Mouse (Mus musculus) brain, embryonic 18.5 days (tissue): ENCODE data around the gene Scfd2.

Experiments used
- DNase-seq: peaks from one replicate; pipeline ENCODE4 v3.0.0-alpha.2; 2012; ENCODE audit warnings: low read depth, low spot score

Scfd2 gene

DNA sequence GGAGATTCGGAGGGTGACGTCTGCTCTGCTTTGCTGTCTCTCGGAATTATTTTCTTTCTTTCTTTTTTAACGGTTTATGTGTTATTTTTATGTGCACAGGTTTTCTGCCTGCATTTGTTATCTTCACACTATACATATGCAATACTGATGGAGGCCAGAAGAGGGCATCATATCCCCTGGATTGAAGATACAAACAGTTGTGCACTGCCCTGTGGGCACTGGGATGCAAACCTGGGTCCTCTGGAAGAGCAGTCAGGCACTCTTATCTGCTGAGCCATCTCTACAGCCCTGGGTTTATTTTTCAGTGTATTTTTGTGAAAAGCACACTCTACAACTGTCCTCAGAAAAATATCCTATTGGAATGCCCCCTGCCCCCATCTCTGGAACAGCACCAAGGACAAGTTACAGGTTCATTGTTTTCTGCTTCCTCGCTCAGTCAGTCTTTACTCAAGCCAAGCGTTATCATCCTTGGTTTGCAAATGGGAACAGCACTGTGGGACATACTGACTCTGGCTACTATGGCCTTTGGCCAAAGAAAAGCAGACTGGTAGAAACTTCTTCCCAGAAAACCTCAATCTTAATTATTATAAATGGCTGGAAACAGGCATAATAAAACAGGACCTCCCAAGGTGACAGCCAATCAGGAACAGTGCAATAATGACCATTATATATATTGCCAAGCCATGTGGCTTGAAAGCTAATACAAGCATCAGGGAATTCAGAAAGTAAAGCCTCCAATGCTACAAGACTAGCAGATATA, 75.9 kb downstream of the Scfd2 start:
- DNase-seq, result no peak

DNA sequence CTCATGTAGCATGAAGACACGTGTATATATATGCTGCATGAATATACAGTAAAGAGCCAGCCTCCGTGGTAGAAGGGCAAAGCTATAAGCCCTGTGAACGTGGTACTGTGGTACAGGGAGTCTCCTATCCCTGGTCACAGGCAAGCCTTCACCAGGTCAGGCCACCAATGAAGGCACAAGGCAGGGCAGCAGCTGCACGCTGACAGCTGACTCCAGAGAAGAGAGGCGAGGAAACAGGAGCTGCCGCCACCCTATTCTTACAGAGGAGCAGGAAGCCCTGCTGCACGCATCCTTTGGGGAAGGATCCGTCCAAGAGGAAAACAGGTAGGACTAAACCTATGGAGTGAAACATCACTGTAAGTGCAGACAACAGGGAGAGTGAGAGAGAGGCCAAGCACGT, 76.5 kb downstream of the Scfd2 start:
- DNase-seq, result no peak

DNA sequence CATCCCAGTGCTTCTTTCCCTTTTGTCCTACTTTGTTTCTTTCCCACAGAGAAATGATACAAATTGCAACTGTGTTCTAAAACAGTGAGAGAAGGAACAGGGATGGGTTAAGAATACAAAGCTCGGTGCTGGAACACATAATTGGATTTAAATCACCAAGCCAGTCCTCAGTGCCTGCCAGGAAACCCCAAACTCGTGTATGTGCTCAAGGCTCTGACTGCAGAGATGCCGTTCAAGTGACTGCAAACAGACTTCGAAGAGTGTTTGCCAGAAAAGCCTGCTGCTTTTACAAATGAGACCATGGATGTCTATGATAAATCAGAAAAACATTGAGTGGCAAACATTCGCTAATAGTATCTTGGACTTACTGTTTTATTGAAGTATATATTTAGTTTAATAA, 80.6 kb downstream of the Scfd2 start:
- DNase-seq, result no peak

DNA sequence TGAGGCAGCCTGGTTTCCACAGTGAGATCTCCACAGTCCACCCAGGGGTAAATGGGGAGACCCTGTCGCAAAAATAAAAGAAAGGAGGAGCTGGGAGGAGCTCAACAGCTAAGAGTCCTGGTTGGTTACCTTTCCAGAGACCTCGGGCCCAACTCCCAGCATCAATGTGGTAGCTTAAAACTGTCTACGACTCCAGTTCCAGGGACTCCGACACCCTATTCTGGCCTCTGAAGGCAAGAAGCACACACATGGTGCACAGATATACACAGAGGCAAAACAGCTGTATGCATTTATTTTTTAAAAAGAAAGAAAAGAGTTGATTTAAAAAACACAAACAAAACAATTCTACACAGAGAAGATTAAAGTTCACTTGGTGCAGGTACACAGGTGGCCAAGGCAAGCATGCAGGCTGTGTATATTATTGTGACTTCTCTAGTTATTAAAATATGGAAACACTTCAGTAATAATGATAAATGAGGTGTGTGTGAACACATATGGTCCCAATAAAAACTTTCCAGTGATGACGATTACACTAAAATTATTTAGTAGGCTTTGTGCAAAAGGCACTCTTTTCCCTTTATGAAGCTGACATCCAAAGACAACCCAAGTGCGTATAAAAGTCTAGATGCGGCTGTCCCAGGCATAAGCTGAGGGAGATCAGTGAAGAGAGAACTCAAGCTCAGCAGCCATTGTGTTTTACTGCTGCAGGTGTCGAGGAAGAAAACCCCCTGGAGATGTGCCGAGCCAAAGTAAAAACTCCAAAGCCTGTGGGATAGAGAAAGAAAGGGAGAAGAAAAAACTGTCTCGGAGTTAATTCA, 83.8 kb downstream of the Scfd2 start:
- DNase-seq, result no peak

DNA sequence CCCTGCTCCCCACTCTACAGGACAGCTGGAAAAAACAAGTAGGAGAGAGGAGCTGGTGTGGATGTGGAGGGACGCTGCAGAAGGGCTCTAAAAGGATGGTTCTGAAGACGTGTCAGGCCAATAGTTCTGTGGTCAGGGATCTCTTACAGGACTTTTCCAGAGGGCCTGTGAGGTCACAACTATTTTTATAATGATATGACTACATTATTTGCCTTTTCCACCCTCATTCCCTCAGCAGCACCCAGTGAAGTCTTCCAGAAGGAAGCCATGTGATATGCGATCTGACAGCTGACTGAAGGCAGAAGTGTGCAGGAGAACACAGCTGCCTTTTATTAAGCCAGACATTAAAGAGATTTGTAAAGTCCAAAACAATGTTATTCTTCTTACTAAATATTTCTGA, 85.7 kb downstream of the Scfd2 start:
- no peak for DNase-seq

DNA sequence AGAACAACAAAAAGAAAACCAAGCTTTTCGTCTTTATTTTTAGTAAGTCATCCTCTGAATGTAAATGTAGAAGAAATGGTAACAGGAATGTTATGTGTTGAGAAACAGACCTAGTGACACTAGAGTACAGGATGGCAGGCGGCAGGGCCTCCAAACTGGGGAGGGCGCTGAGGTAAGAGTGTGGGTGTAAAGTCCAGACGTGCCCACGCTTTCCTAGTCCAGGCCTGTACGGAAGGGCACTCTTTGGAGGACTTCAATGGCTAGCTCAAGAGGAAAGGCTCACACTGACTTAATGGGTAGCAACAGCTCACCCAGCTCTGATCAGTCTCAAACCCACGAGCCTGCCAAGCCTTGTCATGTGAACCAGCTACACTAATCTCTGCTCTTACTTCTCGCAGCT, 93.2 kb downstream of the Scfd2 start:
- DNase-seq, result no peak

DNA sequence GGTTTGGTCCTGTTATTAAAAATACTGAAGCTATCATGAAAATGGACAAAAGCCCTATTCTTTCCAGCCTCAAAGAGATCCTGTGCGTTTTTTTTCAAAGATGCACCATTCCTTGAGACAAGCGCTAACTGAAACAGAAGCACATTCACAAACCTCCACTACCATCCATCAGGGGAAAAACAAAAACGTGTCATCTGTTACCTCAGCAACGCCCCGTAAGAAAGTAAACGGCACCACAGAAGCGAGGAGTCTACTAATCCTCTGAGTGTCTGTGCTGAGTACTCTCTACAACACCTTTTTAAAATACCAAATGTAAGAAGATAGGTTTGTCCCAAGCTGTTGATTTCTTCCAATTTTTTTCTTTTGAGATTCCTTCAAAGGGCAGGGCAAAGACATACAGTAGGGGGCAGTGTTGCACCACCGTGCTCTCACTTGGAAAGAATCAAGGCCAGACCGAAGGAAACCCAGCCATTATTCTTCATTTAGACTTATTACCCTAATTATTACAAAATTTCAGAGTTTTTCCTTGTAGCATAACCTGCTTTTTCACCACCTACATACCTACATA, 97.9 kb downstream of the Scfd2 start:
- DNase-seq, result no peak

DNA sequence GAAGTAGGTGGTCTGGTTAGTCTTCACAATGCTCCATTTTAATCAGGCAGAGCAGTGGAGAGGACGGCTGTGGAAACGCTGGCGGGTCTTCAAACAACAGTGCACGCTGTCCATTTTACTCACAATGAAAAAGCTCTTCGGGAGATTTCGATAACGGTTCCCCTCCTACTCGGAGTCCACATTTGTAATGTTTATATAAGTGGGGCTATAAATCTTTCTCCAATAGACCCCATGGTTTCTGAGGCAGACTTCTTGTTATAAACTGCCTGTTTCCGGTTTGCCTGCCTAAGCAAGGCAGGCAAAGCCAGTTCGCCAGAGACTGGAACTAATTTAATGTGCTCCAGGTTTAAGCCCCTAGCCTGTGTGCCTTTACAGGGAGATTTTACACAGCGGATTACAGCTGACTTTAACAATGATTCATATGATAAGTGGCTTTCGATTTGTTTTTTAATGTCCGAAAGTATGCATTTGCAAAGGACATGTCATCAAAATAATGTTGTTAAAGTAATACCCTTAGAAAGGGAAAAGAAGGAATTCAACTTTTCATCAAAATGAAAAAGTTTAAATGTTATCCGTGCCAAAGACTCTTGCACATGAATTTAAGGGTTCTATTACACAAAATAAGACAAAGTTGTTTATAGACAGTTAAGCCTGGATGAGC, 98.5 kb downstream of the Scfd2 start:
- DNase-seq, result no peak

DNA sequence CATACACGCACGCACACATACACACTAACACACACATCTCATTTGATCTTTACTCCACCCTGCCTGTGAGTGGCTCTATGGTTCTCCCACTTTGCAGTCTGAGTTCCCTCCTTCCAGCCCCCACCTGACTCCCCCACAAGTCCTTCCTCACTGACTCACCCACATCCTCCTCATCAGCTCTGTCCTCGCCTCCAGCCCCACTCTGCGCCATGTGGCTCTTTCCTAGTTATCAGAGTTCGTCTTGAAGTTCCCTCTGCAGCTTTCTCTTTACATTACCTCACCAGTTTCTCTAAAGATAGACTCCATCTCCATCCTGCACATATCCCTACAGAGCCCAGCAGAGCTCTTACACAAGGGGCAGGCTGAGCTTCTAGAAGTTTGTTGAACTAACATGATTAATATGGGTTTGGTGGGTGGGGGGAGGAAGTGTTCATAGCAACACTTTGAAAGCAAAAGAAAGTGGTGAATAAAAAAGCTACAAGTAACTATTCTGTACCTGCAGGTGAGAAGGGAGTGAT, 110.9 kb downstream of the Scfd2 start:
- no peak for DNase-seq

DNA sequence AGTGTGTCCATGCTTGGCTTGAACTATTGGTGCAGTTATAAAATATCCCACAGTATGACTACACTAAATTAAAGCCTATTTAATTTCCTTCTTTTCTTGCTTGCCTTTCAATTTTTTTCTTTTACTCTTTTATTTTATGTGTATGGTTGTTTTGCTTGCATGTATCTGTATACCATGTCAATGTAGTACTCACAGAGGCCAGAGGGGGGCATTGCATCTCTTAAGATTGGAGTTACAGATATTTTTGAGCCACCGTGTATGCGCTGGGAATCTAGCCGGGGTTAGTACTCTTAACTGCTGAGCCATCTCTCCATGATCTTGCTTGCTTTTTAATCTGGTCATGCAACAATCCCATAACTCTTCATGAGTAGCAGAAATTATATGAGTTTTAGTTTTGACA, 119.0 kb downstream of the Scfd2 start:
- DNase-seq, result no peak

DNA sequence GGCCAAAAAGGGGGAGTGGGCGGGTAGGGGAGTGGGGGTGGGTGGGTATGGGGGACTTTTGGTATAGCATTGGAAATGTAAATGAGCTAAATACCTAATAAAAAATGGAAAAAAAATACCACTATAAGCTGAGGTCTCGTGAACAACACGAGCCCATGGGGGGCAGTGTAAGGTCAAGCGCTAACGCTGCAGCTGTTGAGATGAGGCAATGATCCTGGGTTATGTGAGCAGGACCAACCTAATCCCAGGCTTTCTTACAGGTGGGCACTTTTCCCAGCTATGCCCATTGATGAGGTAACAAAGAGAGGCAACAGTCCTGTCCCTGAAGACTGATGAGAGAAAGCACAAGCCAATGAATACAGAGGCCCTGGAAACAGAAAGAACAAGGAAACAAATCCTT, 126.7 kb downstream of the Scfd2 start:
- DNase-seq, result no peak

DNA sequence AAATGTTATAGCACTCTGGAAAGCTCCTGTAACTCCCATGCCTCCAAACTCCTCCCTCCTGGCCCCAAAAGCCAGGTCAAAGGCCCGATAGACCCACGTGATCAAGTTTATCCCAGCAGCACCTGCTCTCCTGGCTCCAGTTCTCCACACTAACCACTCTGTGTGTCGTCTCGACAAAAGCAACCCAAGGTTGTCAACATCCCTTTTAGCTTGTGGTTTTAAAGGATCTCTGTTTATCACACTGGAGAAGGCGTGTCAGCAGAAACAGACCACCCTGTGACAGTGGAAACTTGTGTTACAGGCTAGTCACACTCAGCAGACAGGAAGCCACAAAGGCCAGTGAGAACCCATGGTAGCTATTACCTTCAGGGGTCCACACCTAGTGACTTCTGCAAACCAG, 127.5 kb downstream of the Scfd2 start:
- no peak for DNase-seq

DNA sequence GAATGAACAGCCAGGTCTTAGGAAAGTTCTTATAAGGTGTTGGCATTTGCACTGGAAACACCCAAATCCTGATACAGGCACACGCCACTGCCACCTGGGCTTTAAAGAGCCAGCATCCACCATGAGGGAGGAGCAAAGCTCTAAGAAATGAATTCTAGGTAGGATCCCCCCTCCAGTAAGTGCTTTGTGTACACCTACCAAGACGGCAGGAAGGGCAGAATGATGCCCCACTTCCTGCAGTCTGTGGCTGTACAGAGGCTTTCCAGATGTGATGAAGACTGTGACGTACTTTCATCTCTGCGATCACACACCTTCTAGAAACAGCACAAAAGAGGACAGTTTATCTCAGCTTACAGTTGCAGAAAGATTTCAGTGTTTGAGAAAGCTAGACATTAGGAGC, 128.9 kb downstream of the Scfd2 start:
- no peak for DNase-seq

DNA sequence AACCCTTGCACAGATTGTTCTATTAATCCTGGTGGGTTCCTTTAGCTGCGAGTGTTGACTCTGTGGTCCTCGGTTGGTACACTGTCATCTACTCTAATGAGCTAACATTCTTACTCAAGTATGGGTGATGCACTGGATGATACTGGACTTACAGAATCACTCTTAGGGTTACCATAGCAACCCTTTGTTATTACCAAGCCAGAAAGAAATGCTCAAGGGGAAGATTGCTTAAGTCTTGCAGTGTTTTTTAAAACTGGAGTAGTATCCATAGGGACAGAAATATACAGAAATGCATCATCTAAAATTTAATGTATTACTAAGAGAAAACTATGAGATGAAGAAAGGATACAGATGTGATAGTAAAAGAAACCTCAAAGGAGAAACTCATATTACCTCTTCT, 139.8 kb downstream of the Scfd2 start:
- DNase-seq, result no peak

DNA sequence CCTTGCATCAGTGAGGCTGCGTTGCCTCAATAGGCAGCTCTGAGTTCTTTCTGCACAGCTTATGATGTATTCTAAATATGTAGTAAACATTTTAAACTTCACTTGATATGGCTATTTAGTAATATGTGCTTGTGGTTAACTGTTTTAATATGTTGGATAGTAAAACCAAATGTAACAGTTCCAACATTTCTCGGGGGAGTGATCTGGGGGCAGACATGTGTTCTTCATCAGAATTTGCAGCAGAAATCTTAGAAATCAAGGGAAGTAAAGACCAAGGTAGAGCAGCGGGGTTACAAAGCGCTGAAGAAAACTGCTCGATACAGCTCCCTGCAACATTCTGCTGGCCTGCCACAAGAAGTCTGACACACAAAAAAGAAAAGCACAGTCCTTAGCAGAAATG, 140.2 kb downstream of the Scfd2 start:
- no peak for DNase-seq

DNA sequence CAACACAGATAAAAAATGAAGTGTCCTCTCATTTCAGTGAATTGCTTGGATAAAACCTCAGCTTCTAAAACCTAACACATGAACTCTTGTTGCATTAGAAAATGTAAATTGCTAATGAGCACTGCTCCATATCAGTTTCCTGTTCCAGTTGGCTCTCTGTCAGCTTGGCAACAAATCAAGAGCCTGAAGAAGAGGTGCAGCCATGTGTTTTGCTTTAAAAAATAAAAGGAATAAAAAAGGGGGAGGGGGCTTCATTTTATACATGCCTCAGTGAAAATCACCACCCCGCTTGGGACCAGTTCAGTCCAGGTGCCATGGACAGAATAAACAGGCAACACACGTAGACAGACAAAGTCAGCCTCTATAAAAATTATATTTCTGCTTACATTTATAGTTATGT, 142.7 kb downstream of the Scfd2 start:
- no peak for DNase-seq

DNA sequence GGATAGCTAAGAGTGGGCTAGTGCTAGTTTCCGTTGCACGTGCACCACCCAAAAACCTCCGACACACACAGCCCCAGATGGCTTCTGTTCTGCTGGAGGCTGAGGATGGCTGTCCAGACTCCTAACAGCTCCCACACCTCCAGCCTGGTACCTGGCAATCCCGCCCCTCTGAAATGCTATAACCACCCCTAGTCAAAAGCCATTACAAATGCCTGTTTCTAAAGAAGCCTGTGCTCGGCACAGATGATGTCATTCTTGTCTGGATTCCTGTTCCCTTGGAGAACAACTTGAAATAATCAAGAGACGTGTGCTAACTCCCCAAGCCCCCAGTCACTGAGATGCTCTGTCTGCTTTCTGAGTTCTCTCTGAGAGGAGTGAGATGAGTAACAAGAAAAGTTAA, 143.5 kb downstream of the Scfd2 start:
- DNase-seq, result no peak

DNA sequence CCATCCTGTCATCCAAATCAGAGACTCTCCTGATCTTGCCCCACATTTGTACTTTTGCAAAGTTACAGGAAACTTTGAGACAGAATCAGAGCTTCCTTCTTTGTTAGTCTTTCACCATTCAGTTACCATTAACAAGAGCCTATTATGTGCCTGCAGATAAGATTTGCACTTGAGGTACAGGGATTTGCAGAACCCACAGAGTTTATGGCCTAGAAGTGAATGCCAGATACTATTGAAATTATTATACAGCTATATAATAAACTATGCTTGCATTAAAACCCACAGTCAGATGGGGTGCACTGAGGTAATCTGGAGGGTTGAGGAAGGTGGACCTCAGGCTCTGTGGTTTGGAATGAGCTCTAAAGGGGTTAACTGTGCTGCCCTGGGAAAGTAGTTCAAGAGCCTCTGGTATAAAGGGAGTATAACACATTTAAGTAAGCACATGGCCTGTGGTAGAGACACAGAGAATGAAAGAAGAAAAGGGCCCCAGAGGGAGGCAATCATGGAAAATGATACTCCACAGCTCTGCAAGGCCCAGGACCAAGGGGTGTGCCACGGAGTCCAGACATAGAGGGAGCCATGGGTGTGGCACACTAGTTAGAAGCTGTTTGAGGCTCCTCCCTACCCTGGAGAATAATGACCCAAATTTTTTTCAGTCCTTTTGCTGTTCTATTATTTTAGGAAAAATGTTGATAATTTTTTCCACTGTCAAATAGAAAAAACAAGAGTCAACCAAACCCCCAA, 144.2 kb downstream of the Scfd2 start:
- DNase-seq, result no peak

DNA sequence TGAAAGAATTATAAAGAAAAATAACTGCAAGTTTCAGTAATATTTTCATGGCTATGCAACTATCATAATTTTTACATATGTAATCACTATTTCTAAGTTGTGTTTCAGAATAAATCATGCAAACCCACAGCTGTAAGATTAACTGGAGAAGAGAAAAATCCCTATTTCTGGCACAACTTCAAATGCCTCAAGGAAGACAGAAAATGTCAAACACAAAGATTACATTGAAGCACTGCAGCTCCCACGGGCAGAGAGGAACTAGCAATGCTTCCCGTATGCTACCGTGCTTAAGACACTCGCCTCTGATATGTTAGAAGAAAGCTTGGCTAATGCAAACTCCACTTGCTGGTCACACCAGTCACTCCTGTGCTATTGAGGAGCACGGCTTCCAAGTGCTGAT, 151.5 kb downstream of the Scfd2 start:
- DNase-seq, result no peak

DNA sequence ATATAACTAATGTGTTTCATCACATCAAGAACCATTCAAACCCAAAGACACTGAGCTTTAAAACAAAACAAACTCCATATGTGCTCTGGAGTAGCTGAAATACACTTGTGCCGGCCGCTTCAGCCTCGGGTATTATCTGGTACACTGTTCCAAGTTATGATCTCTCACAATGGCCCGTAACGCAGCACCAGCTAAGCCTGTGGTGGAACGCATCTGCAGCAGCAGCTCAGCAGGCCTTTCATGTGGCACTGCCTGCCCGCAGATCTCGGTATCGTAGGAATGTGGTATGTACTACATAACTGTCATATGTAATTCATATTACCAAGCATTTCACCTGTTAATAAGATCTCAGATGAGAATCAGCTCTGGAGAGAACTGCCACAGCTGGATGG, 164.9 kb downstream of the Scfd2 start:
- DNase-seq, result no peak

DNA sequence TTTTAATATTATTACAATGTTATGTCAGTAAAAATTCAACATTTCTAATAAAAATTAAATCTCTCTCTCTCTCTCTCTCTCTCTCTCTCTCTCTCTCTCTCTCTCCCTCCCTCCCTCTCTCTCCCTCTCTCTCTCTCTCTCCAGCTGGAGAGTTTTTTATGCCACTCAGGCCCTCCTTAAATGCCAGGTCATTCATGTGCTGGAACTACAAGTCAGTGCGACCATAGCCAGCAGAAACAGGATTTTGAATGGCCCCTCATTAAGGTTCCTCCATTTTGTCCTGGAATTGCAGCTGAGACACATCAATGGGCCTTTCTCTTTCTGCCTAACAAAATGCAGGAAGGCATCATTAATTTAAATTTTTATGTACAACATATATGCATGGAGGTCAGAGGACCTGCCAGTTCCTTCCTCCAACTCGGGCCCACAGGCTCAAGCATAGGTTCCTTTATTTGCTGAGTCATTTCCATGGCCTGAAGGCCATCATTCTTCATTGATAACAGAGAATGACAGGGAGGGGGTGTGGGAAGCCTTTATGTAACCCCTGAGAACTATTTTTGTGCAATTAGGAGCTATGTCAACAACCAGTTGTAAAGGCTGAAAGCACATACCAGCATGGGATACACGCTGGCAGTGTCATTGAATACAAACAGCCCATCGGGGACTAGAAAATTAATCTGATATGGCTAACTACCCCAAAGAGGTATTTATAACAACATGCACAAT, 165.4 kb downstream of the Scfd2 start:
- no peak for DNase-seq
